Mouse (Mus musculus) WW6 (cell line): ENCODE results near the gene Cyth1.

Experiments used
- DNase-seq: peaks from one replicate; pipeline ENCODE4 v3.0.0-alpha.2; 2013; ENCODE audit warnings: low read depth, low spot score

Cyth1 gene

GRCm38 (mm10) chr11:118200834-118201830, 47.3 kb downstream of the Cyth1 start:
- DNase-seq, result no peak

GRCm38 (mm10) chr11:118198296-118198600, 50.1 kb downstream of the Cyth1 start:
- no peak for DNase-seq

GRCm38 (mm10) chr11:118197508-118198295, 50.7 kb downstream of the Cyth1 start:
- DNase-seq, result no peak

GRCm38 (mm10) chr11:118196824-118197388, 51.5 kb downstream of the Cyth1 start:
- DNase-seq, result no peak

- DNase-seq, result no peak
Measured at GRCm38 (mm10) chr11:118193390-118194147, 54.8 kb downstream of the Cyth1 start.

GRCm38 (mm10) chr11:118192973-118193372, 55.4 kb downstream of the Cyth1 start:
- no peak for DNase-seq

- no peak for DNase-seq
Measured at GRCm38 (mm10) chr11:118182768-118183167, 65.6 kb downstream of the Cyth1 start.

GRCm38 (mm10) chr11:118182353-118182752, 66.0 kb downstream of the Cyth1 start:
- DNase-seq, result no peak

GRCm38 (mm10) chr11:118180199-118180598, 68.2 kb downstream of the Cyth1 start:
- no peak for DNase-seq

GRCm38 (mm10) chr11:118178236-118178635, 70.2 kb downstream of the Cyth1 start:
- DNase-seq, result no peak

GRCm38 (mm10) chr11:118174752-118175151, 73.6 kb downstream of the Cyth1 start:
- DNase-seq, result no peak

GRCm38 (mm10) chr11:118172768-118173167, 75.6 kb downstream of the Cyth1 start:
- no peak for DNase-seq

- DNase-seq, result no peak
Measured at GRCm38 (mm10) chr11:118170333-118170732, 78.1 kb downstream of the Cyth1 start.

- no peak for DNase-seq
Measured at GRCm38 (mm10) chr11:118168714-118169113, 79.7 kb downstream of the Cyth1 start.

- no peak for DNase-seq
Measured at GRCm38 (mm10) chr11:118166626-118167025, 81.8 kb downstream of the Cyth1 start.

GRCm38 (mm10) chr11:118165681-118166080, 82.7 kb downstream of the Cyth1 start:
- DNase-seq, result no peak

GRCm38 (mm10) chr11:118164566-118164965, 83.8 kb downstream of the Cyth1 start:
- DNase-seq, result no peak

- no peak for DNase-seq
Measured at GRCm38 (mm10) chr11:118162245-118162644, 86.1 kb downstream of the Cyth1 start.

- DNase-seq, result no peak
Measured at GRCm38 (mm10) chr11:118161240-118161639, 87.2 kb downstream of the Cyth1 start.

- DNase-seq, result no peak
Measured at GRCm38 (mm10) chr11:118160763-118161162, 87.6 kb downstream of the Cyth1 start.

GRCm38 (mm10) chr11:118158753-118159152, 89.6 kb downstream of the Cyth1 start:
- no peak for DNase-seq
